Mouse (Mus musculus): ENCODE data around the gene Arrb1.

GRCm38 (mm10) chr7:99489708-99490107, 45.6 kb upstream of the Arrb1 start:
- no peak for TF ChIP-seq CTCF (IDR thresholded peaks at IDR 0.05; ENCODE audit: control insufficient read depth, insufficient read depth, insufficient replicate concordance, low read depth, low read length)
- no peak for TF ChIP-seq POLR2A (IDR thresholded peaks at IDR 0.05; ENCODE audit: control insufficient read depth, low read depth, low read length)

Measured in testis, adult 2 months (tissue).